Mouse (Mus musculus) limb, embryonic 12.5 days (tissue): ENCODE measurements at regions not wholly inside any gene's neighbourhood (a gene's known extent, or its start where the extent isn't known, plus 50 kb on each side); places are given as distances from the start of the nearest gene placed in this dataset.

Source experiments
- ATAC-seq: fragments of 200-750 bp; cut with Nextera tagmentation; 2 replicates; pipeline ENCODE4 v1.8.0; 2017; ENCODE audit warnings: low read depth, moderate TSS enrichment; ENCODE audit not compliant: insufficient number of reproducible peaks, insufficient read depth, low FRiP score, low TSS enrichment
- H3K27ac ChIP-seq: fragments of 300-500 bp; sonication (generic); 2 replicates; pipeline ENCODE4 v1.5.1; 2016; ENCODE audit warnings: mild to moderate bottlenecking, moderate library complexity
- H3K27me3 ChIP-seq: fragments of 300-500 bp; sonication (generic); 2 replicates; pipeline ENCODE4 v1.6.1; 2016; ENCODE audit warnings: mild to moderate bottlenecking, moderate library complexity
- H3K36me3 ChIP-seq: fragments of 300-500 bp; sonication (generic); 2 replicates; pipeline ENCODE4 v1.6.1; 2016; ENCODE audit warnings: mild to moderate bottlenecking, moderate library complexity
- H3K4me1 ChIP-seq: fragments of 300-500 bp; sonication (generic); replicated peaks from 2 replicates; pipeline ENCODE4 v1.6.1; 2016
- H3K4me2 ChIP-seq: fragments of 300-500 bp; sonication (generic); 2 replicates; pipeline ENCODE4 v1.6.1; 2016; ENCODE audit warnings: mild to moderate bottlenecking, moderate library complexity
- H3K4me3 ChIP-seq: fragments of 300-500 bp; sonication (generic); replicated peaks from 2 replicates; pipeline ENCODE4 v1.5.1; 2016; ENCODE audit warnings: mild to moderate bottlenecking
- H3K9ac ChIP-seq: fragments of 300-500 bp; sonication (generic); replicated peaks from 2 replicates; pipeline ENCODE4 v1.6.1; 2016; ENCODE audit warnings: mild to moderate bottlenecking, moderate library complexity
- H3K9me3 ChIP-seq: fragments of 300-500 bp; sonication (generic); 2 replicates; pipeline ENCODE4 v1.6.1; 2016; ENCODE audit warnings: mild to moderate bottlenecking, moderate library complexity
- WGBS: fragments of 180-500 bp; shearing (Covaris S2); methylation state at CpG from one replicate; pipeline ENCODE4 v1.1.7; 2016; 5-methylcytosine and 5-hydroxymethylcytosine counted together

GRCm38 (mm10) chr7:72469691-72470090 lies 163.3 kb upstream of the Mctp2 start:
- Histone ChIP-seq H3K4me1 (0 out of 2 replicates have a peak, but pooled peaks cover under 1% of the 10 kb centered on the region), H3K9me3 (no peaks in the 10 kb centered on the region; the same call in 1 of the 2 replicates), H3K27me3 (no peaks in the 10 kb centered on the region), H3K9ac (no peak overlapping the region), H3K4me3 (no peak overlapping the region), H3K4me2 (no peak overlapping the region), H3K27ac (no peak overlapping the region), H3K36me3 (no peaks in the 10 kb centered on the region)
- 29% methylated on average over 2 of the region's 2 CpGs for WGBS
- ATAC-seq: no peak

- Histone ChIP-seq H3K27me3 (no peaks in the 10 kb centered on the region), H3K9me3 (no peaks in the 10 kb centered on the region), H3K36me3 (no peaks in the 10 kb centered on the region), H3K4me3 (no peak overlapping the region), H3K27ac (no peak overlapping the region; the same call in 1 of the 2 replicates), H3K4me2 (no peak overlapping the region), H3K4me1 (peaks cover 12% of the 10 kb centered on the region), H3K9ac (no peak overlapping the region)
- WGBS: 36% methylated on average over 4 of the region's 4 CpGs
- ATAC-seq: no peak
Measured at GRCm38 (mm10) chr7:72474751-72475150, 168.3 kb upstream of the Mctp2 start.

GRCm38 (mm10) chr7:72478936-72479335 lies 172.5 kb upstream of the Mctp2 start:
- Histone ChIP-seq H3K9me3 (no peaks in the 10 kb centered on the region), H3K4me3 (no peak overlapping the region), H3K36me3 (no peaks in the 10 kb centered on the region), H3K4me1 (peaks cover 18% of the 10 kb centered on the region), H3K27me3 (no peaks in the 10 kb centered on the region), H3K9ac (no peak overlapping the region), H3K27ac (peak overlapping the region; percentile 35; the same call in 1 of the 2 replicates), H3K4me2 (no peak overlapping the region)
- 70% methylated on average over 1 of the region's 1 CpGs for WGBS
- no peak for ATAC-seq

- H3K27ac ChIP-seq: peak overlapping the region; percentile 85
- WGBS: 64% methylated on average over 2 of the region's 2 CpGs
Measured at GRCm38 (mm10) chr7:72481275-72481674, 174.9 kb upstream of the Mctp2 start.

GRCm38 (mm10) chr7:72490161-72490560 lies 183.8 kb upstream of the Mctp2 start:
- no peak overlapping the region for H3K4me2 ChIP-seq
- H3K36me3 ChIP-seq: no peaks in the 10 kb centered on the region
- H3K27ac ChIP-seq: no peak overlapping the region
- no peak for ATAC-seq
- no peaks in the 10 kb centered on the region for H3K9me3 ChIP-seq
- H3K9ac ChIP-seq: no peak overlapping the region
- no peaks in the 10 kb centered on the region for H3K27me3 ChIP-seq
- H3K4me1 ChIP-seq: no peaks in the 10 kb centered on the region
- no peak overlapping the region for H3K4me3 ChIP-seq

More at GRCm38 (mm10) chr7:72481275-72481674, 174.9 kb upstream of the Mctp2 start:
- Histone ChIP-seq H3K9me3 (no peaks in the 10 kb centered on the region), H3K27me3 (no peaks in the 10 kb centered on the region), H3K4me1 (peaks cover 16% of the 10 kb centered on the region), H3K4me3 (no peak overlapping the region), H3K9ac (no peak overlapping the region), H3K4me2 (no peak overlapping the region), H3K36me3 (no peaks in the 10 kb centered on the region)
- ATAC-seq: no peak

GRCm38 (mm10) chr7:72493292-72493691 lies 186.9 kb upstream of the Mctp2 start:
- ATAC-seq: no peak
- Histone ChIP-seq H3K9me3 (no peaks in the 10 kb centered on the region), H3K36me3 (no peaks in the 10 kb centered on the region)

GRCm38 (mm10) chr7:72496933-72497631 lies 190.7 kb upstream of the Mctp2 start:
- H3K4me1 ChIP-seq: no peaks in the 10 kb centered on the region; the same call in 1 of the 2 replicates
- H3K36me3 ChIP-seq: no peaks in the 10 kb centered on the region
- H3K4me2 ChIP-seq: no peak overlapping the region
- H3K27me3 ChIP-seq: no peaks in the 10 kb centered on the region
- ATAC-seq: no peak
- no peak overlapping the region; the same call in 1 of the 2 replicates for H3K27ac ChIP-seq
- H3K4me3 ChIP-seq: no peak overlapping the region
- WGBS: 56% methylated on average over 7 of the region's 7 CpGs
- H3K9me3 ChIP-seq: no peaks in the 10 kb centered on the region
- H3K9ac ChIP-seq: no peak overlapping the region

More at GRCm38 (mm10) chr7:72493292-72493691, 186.9 kb upstream of the Mctp2 start:
- Histone ChIP-seq H3K27ac (no peak overlapping the region), H3K27me3 (no peaks in the 10 kb centered on the region), H3K4me3 (no peak overlapping the region), H3K9ac (no peak overlapping the region), H3K4me1 (no peaks in the 10 kb centered on the region), H3K4me2 (no peak overlapping the region)

- no peak for ATAC-seq
- Histone ChIP-seq H3K4me2 (no peak overlapping the region), H3K36me3 (no peaks in the 10 kb centered on the region), H3K9me3 (no peaks in the 10 kb centered on the region), H3K27ac (0 out of 2 replicates have a peak overlapping the region, but pooled peaks have one; percentile 1), H3K9ac (no peak overlapping the region), H3K27me3 (no peaks in the 10 kb centered on the region), H3K4me1 (peaks cover under 1% of the 10 kb centered on the region), H3K4me3 (no peak overlapping the region)
- 62% methylated on average over 4 of the region's 4 CpGs for WGBS
Measured at GRCm38 (mm10) chr7:72498562-72499230, 192.3 kb upstream of the Mctp2 start.

- H3K9ac ChIP-seq: no peak overlapping the region
- no peak overlapping the region for H3K27ac ChIP-seq
- no peak overlapping the region for H3K4me2 ChIP-seq
- no peaks in the 10 kb centered on the region for H3K36me3 ChIP-seq
- 82% methylated on average over 5 of the region's 5 CpGs for WGBS
- peaks cover 10% of the 10 kb centered on the region for H3K4me1 ChIP-seq
- no peaks in the 10 kb centered on the region for H3K27me3 ChIP-seq
- no peak overlapping the region for H3K4me3 ChIP-seq
- H3K9me3 ChIP-seq: no peaks in the 10 kb centered on the region
- no peak for ATAC-seq
Measured at GRCm38 (mm10) chr7:72499788-72500187, 193.4 kb upstream of the Mctp2 start.

- WGBS: 78% methylated on average over 3 of the region's 3 CpGs
- H3K27me3 ChIP-seq: no peaks in the 10 kb centered on the region
- no peak overlapping the region for H3K4me2 ChIP-seq
- no peak for ATAC-seq
- no peak overlapping the region for H3K9ac ChIP-seq
- H3K36me3 ChIP-seq: no peaks in the 10 kb centered on the region
- H3K9me3 ChIP-seq: no peaks in the 10 kb centered on the region
- no peak overlapping the region for H3K27ac ChIP-seq
- H3K4me3 ChIP-seq: no peak overlapping the region
- H3K4me1 ChIP-seq: peaks cover 12% of the 10 kb centered on the region
Measured at GRCm38 (mm10) chr7:72500190-72500589, 193.8 kb upstream of the Mctp2 start.

GRCm38 (mm10) chr7:72500996-72501395 lies 194.6 kb upstream of the Mctp2 start:
- H3K27ac ChIP-seq: no peak overlapping the region
- H3K27me3 ChIP-seq: no peaks in the 10 kb centered on the region
- ATAC-seq: no peak
- no peaks in the 10 kb centered on the region for H3K9me3 ChIP-seq
- H3K36me3 ChIP-seq: no peaks in the 10 kb centered on the region
- H3K9ac ChIP-seq: no peak overlapping the region
- WGBS: 52% methylated on average over 6 of the region's 6 CpGs
- peaks cover 20% of the 10 kb centered on the region for H3K4me1 ChIP-seq
- H3K4me3 ChIP-seq: no peak overlapping the region
- H3K4me2 ChIP-seq: no peak overlapping the region
